Mouse (Mus musculus) adrenal gland, adult (tissue): ENCODE results near the gene Gm20388.
"Not testable (repeated sequence)": the region's sequence is repeated elsewhere in the genome, so short reads cannot be mapped to it uniquely, and the experiment has no call there.

ENCODE experiments used
- DNase-seq, 2 experiments: peaks; one replicate each; pipeline ENCODE4 v3.0.0; 2022 to 2023; ENCODE audit warnings: low spot score in 1 of 2; ENCODE audit not compliant: inconsistent age in 2 of 2

Gene Gm20388

DNA sequence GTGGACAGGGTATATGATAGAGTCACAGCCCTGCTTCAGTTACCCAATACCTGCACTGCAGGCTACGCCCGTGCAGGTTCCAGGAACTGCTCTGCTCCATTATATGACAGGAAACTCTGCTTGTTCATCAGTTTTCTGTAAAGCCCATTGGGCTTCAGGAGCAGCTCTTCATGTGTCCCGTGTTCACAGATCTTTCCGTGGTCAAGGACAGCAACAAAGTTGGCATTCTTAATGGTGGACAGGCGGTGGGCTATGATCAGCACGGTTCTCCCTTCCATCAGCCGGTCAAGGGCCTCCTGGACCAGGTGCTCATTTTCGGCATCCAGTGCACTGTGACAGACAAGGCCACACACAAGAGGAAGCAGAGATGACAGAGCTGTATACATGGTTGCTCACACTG lies 4043.6 kb downstream of the Gm20388 start:
- DNase-seq = no peak

DNA sequence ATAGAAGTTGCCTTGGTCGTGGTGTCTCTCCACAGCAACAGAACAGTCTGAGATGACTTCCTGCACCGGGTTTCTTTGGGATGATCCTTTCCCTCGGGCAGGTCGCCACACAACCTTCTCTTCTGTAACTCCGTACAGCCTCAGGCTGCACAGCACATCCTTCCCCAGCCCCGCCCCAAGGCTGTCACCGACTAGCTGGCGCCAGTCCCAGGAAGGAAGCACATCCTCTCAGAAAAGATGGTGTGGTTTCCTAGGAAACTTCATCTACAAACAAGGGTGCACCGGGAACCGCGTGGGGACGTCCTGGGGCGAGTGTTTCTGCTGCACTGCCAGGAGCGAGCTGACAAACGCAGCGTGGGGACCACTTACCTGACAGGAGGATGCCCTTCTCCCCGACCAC lies 4047.5 kb downstream of the Gm20388 start:
- DNase-seq = no peak

- no peak for DNase-seq
Measured at GRCm38 (mm10) chr8:123959473-123959872, 4048.8 kb downstream of the Gm20388 start.

DNA sequence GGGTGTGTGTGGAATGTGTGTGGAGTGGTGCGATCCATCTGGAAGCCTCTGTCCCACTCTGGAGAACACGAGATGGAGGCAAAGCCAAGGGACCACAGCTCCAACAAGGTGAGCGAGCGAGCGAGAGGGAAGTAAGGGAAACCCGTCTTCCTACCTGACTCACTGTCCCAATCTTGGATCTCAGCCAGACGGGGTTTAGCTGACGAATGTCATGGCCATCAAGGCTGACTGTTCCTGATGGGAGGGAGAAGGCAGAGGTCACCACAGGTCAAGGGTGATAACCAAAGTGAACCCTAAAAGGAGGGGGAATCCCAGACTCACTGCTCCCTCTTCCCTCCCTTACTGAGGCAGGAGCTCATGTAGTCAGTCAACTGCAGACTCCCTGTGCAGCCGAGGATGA lies 4049.4 kb downstream of the Gm20388 start:
- peak; percentile 62 to 81 for DNase-seq

DNA sequence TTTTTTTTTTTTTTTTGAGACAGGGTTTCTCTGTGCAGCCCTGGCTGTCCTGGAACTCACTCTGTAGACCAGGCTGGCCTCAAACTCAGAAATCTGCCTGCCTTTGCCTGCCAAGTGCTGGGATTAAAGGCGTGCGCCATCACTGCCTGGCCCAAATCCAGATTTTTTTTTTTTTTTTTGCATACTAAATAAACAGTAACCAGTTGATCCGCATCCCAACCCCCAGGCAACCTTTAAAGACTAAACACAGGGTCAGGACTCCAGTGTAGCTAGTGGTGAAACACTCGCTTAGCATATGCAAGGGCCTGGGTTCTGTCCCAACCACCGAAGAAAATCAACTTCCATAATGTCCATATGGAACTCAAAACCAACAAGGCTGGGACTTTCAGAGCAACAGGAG lies 4049.9 kb downstream of the Gm20388 start:
- DNase-seq = not testable (repeated sequence)

DNA sequence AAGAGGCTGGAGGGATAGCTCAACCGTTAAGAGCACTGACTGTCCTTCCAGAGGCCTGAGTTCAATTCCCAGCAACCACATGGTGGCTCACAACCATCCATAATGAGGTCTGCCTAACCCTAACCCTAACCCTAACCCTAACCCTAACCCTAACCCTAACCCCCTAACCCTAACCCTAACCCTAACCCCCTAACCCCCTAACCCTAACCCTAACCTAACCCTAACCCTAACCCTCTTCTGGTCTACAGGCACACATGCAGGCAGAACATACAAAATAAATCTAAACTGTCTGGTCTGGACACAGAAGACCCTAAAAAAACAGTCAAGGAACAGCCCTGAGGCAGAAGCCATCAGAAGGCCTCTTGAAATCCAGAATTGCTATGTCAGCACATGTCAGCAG lies 4050.7 kb downstream of the Gm20388 start:
- no peak for DNase-seq

GRCm38 (mm10) chr8:123966896-123967295 lies 4056.3 kb downstream of the Gm20388 start:
- no peak for DNase-seq

DNA sequence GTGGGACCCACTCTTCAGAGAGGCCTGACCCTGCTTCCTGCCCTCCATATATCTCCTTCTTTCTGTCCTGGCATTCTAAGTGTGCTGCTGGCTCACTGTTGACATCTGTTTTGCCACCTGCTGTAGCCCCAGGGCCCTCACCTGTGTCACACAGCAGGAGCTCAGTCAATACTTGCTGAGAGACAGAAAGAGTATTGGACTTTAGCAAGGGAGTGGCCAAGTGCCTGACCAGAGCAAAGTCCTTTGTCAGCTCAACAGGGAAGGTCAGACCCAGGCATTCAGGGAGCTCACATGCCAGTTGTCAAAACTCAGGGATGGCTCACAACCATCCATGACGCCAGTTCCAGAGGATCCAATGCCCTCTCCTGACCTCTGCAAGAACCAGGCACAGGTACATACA lies 4062.9 kb downstream of the Gm20388 start:
- DNase-seq = no peak

DNA sequence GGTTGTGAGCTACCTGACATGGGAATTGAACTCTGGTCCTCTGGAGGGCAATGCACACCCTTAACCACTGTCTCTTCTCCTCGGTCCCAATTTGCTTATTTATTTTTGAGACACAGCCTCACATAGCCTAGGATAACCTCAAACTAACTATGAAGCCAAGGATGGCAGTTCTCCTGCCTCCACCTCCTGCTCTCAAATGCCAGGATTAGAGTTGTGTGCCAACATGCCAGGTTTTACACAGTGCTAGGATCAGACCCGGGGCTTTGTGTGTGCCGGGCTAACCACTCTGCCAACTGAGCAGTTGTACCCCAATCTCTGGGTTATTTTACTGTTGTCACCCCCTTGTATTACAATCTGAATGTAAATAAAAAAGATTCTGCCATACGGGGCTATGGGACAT lies 4066.9 kb downstream of the Gm20388 start:
- DNase-seq = no peak

- peak; percentile 45 to 60 for DNase-seq
Measured at GRCm38 (mm10) chr8:123978166-123978838, 4067.7 kb downstream of the Gm20388 start.

- no peak for DNase-seq
Measured at GRCm38 (mm10) chr8:123978926-123979325, 4068.3 kb downstream of the Gm20388 start.

DNA sequence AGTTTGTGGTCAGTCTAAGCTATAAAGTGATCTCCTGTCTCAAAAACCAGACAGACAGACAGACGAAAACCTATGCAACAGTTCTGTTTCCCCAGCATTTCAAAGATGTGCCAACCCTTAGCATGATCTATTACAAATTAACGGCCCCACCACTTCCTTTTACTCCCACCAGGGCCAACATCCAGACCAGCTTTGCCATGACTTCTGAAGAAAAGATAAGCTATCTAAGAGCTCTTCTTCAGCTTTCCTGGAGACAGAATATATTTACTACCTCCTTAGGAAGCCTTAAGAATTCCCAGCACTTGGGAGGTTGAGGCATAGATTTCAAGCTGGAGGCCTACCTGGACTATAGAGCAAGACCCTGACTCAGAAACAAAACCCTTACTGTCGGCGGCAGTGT lies 4069.6 kb downstream of the Gm20388 start:
- no peak for DNase-seq

GRCm38 (mm10) chr8:123981674-123982073 lies 4071.0 kb downstream of the Gm20388 start:
- DNase-seq = peak in 1 of 2 experiments; percentile 45

DNA sequence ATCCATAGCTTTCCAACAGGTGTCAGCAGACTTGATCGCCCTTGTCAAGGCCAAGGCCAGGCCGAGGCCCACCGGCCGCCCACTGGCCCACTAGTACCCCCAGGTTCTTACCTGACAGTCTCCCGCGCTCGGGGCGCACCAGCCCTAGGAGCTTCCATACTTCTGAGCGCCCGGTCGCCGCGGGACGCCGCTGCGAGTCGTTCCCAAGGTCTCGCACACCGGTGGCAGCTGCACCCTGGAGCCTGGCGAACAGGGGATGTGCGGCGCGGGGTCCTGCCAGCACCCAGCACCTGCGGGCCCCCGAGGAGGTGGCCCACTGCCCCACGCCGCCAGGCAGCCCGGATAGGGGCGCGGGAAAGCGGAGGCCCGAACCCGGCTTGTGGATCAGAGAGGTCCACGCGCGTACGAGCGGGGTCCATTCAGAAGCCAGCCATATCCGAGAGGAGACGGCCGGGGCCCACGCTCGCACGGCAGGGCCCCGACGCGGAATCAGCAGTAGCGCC lies 4071.7 kb downstream of the Gm20388 start:
- DNase-seq = no peak

DNA sequence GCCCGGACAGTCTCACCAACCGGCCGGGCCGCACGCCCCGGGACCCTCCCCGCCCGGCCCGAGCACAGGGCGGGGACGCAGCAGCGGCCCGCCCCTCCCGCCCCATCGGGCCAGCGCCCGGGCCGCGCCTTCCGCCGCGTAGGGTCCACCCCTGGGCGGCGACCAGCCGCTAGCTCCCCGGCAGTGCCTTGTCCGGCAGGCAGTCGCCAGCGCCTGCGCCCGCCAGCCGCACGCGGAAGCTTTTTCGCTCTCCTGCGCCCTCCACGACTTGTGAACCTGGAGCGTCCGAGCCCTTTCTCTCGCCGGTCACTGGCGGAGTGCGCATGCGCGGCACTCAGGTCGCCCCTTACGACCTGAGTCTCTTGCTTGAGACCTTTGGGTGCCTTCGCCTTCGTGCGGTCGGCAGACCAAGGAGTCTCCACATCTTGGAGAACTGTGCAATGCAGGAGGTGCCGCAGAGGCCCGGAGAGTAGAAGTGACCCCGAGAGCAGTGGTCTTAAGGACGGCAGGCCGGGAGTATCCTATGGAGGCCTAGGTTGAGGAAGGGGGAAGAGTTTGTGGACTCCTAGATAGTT lies 4072.3 kb downstream of the Gm20388 start, which contains the start of gene Abcb10:
Gene Abcb10, minus strand, starts transcription at position 297 of the 575 bp plus-strand sequence.
- DNase-seq = peak; percentile 97 to 98

- no peak for DNase-seq
Measured at GRCm38 (mm10) chr8:123988605-123989038, 4078.0 kb downstream of the Gm20388 start.

DNA sequence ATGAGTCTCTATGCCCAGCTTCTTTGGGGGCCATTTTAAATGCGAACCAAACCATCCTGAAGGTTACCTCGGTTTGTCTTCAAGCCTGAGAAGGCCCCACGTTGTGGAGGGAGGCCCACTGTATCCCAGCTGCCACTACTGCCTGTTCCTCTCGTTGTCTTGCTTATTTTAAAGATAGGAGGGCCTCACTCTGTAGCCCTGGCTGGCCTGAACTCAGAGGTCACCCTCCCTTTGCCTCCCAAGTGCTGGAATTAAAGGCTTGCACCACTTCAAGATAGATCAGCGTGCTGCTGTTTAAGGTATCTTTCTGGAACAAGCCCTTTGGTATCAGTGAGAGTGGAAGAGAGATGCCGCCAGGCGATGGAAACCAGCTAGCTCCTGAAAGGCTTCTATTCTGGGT lies 4078.5 kb downstream of the Gm20388 start:
- no peak for DNase-seq

GRCm38 (mm10) chr8:123990277-123991049 lies 4079.8 kb downstream of the Gm20388 start:
- no peak for DNase-seq

DNA sequence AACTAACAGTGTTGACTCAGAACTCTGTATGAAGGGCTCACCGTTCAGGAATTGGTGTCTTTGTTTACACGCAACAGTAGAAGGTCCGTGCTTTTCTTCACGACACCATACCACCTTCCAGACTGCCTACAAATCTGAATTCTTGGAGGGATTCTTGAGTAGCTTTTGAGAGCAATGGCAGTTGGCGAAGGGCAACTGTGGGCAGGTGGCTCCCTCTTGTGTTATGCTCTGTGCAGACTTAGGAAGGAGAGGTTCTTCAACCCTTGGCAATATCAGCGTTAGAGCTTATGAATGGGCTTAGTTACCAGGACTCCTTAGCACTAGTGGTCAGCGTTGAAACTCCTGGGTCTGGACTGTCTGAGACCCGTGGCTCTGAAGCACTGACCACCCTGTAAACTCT lies 4081.9 kb downstream of the Gm20388 start:
- no peak for DNase-seq

DNA sequence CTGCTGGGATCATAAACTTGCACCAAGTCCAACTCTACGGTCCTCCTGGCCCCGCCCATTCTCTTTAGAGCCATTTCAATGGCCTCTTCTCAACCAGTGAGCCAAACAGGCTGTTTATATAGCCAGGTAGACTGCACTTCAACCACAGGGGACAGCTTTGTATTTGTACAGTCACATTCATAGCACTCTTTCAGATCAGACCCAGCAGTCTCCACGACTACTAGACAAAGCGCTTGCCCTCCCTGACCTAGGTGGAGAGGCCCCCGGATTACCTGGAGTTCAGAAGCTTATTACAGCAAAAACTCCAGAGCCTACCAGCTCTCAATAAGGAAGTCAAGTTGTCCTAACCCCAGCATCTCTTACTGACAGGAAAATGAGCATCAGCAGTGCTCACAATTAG lies 4083.0 kb downstream of the Gm20388 start:
- DNase-seq = no peak

DNA sequence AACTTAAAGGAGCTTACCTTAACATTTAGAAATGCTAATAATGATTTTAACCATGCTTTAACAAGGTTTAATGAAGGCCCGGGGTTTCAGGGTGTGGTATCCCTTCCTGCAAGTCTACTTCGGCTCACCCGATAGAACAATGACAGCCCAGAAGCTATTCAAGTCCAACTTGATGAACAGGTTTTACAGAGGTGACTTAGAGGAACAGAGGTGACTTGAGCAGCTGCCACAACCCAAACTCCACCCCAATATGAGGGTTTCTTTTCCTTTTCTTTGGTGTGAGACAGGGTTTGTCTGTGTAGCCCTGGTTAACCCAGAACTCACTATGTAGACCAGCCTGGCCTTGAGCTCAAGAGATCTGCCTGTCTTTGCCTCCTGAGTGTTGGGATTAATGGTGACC lies 4083.4 kb downstream of the Gm20388 start:
- no peak for DNase-seq

GRCm38 (mm10) chr8:123999568-123999967 lies 4088.9 kb downstream of the Gm20388 start:
- DNase-seq = peak; percentile 49 to 78
